Mouse (Mus musculus): ENCODE measurements around the gene Sec23ip.

- TF ChIP-seq CTCF (IDR thresholded peaks at IDR 0.05; ENCODE audit: control insufficient read depth, insufficient read depth, insufficient replicate concordance, low read depth, low read length): peak; percentile 99
- TF ChIP-seq POLR2A (IDR thresholded peaks at IDR 0.05; ENCODE audit: control insufficient read depth, low read depth, low read length): no peak
These were observed 39.0 kb upstream of the Sec23ip start for GRCm38 (mm10) chr7:128705735-128706134.

Data from testis, adult 2 months (tissue).